Mouse (Mus musculus) bone marrow macrophage, adult 2 months (primary cell): ENCODE results near the gene Wdr45.
"Not testable (repeated sequence)": the region's sequence is repeated elsewhere in the genome, so short reads cannot be mapped to it uniquely, and the experiment has no call there.

Experiments used
- CTCF ChIP-seq: IDR thresholded peaks from 2 replicates; pipeline ENCODE4 v1.5.1; 2012; ENCODE audit warnings: low read depth, mild to moderate bottlenecking, low read length, moderate library complexity
- POLR2A ChIP-seq: IDR thresholded peaks from 2 replicates; pipeline ENCODE4 v1.6.1; 2012; ENCODE audit warnings: mild to moderate bottlenecking, low read depth, low read length, borderline replicate concordance

- not testable (repeated sequence) for TF ChIP-seq CTCF, POLR2A
Observed at GRCm38 (mm10) chrX:7714135-7714899, at the start of gene Wdr45.
